Mouse (Mus musculus) embryonic facial prominence, embryonic 11.5 days (tissue): ENCODE data around the gene Pou3f1. TPM values are rescaled to one million over a fixed set of nuclear protein-coding genes. Genes with fewer than 3 reads are reported as not detected.
A peak's percentile ranks its signal among the peaks of the same experiment; 100 is the strongest.

ENCODE experiments used
- ATAC-seq: fragments of 200-750 bp; cut with Nextera tagmentation; replicated peaks from 2 replicates; pipeline ENCODE4 v1.8.0; 2017; ENCODE audit warnings: low read depth; ENCODE audit not compliant: insufficient number of reproducible peaks, low FRiP score, low TSS enrichment
- DNase-seq: peaks from one replicate; pipeline ENCODE4 v3.0.0-alpha.2; 2015; ENCODE audit warnings: low spot score
- H3K27ac ChIP-seq: fragments of 300-500 bp; sonication (generic); replicated peaks from 2 replicates; pipeline ENCODE4 v1.5.1; 2014; ENCODE audit warnings: mild to moderate bottlenecking, low read depth, low read length, control low read depth
- H3K27me3 ChIP-seq: fragments of 300-500 bp; sonication (generic); 2 replicates; pipeline ENCODE4 v1.6.1; 2014; ENCODE audit warnings: mild to moderate bottlenecking, low read length, moderate library complexity, mixed read lengths; ENCODE audit not compliant: control insufficient read depth, insufficient read depth
- H3K36me3 ChIP-seq: fragments of 300-500 bp; sonication (generic); replicated peaks from 2 replicates; pipeline ENCODE4 v1.6.1; 2014; ENCODE audit warnings: low read depth, mild to moderate bottlenecking, low read length, moderate library complexity, mixed read lengths; ENCODE audit not compliant: control insufficient read depth, insufficient read depth
- H3K4me1 ChIP-seq: fragments of 300-500 bp; sonication (generic); 2 replicates; pipeline ENCODE4 v1.6.1; 2014; ENCODE audit warnings: low read length, mixed read lengths; ENCODE audit not compliant: control insufficient read depth, insufficient read depth
- H3K4me2 ChIP-seq: fragments of 300-500 bp; sonication (generic); 2 replicates; pipeline ENCODE4 v1.6.1; 2014; ENCODE audit warnings: low read depth, mild to moderate bottlenecking, control low read depth, low read length, moderate library complexity
- H3K4me3 ChIP-seq: fragments of 300-500 bp; sonication (generic); 2 replicates; pipeline ENCODE4 v1.5.1; 2014; ENCODE audit warnings: low read depth, low read length, control low read depth
- H3K9ac ChIP-seq: fragments of 300-500 bp; sonication (generic); replicated peaks from 2 replicates; pipeline ENCODE4 v1.6.1; 2014; ENCODE audit warnings: mild to moderate bottlenecking, control low read depth, low read length
- H3K9me3 ChIP-seq: fragments of 300-500 bp; sonication (generic); replicated peaks from 2 replicates; pipeline ENCODE4 v1.6.1; 2016; ENCODE audit warnings: mild to moderate bottlenecking, low read length, inconsistent platforms, mixed read lengths; ENCODE audit not compliant: control insufficient read depth
- WGBS: fragments of 180-500 bp; shearing (Covaris S2); extraction: QIAGEN DNeasy Blood & Tissue Kit; methylation state at CpG from one replicate; pipeline ENCODE4 v1.1.7; 2014; 5-methylcytosine and 5-hydroxymethylcytosine counted together
- polyA plus RNA-seq: library from polyadenylated mRNA; unstranded; fragments of >200 nt; fragmentation: Nextera tagmentation; extraction: Ambion mirVana; gene quantifications from 2 replicates; pipeline ENCODE4 v1.2.1, GENCODE M21; 2014

Pou3f1 gene
- polyA plus RNA-seq, 1 experiment from 2014 or later: 3.4 TPM

DNA sequence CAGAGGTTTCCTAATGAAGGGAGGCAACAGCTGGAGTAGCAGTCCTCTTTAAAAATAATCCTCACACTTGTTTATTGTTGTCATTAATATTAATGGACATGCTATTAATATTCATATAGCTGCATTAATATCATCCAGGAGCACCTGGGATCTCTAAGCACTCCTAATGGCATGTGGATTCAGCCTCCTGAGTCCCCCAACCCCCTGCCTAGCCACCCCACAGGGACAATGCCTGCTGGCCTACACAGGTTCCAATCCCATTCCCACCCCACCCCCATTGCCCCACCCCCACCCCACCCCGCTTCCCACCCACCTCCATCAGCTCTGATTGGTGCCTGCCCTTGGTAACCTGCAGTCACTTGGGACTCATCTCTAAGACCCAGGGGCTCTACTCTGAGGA, 40.0 kb upstream of the Pou3f1 start:
- no peak for ATAC-seq
- Histone ChIP-seq H3K27ac (no peak overlapping the region), H3K4me1 (no peaks in the 10 kb centered on the region), H3K4me2 (no peak overlapping the region), H3K27me3 (no peaks in the 10 kb centered on the region), H3K36me3 (no peaks in the 10 kb centered on the region), H3K9ac (no peak overlapping the region), H3K9me3 (no peaks in the 10 kb centered on the region), H3K4me3 (no peak overlapping the region)
- WGBS: 38% methylated on average over 1 of the region's 1 CpGs
- DNase-seq: no peak

GRCm38 (mm10) chr4:124618599-124618998, 38.0 kb upstream of the Pou3f1 start:
- Histone ChIP-seq H3K27me3 (no peaks in the 10 kb centered on the region), H3K4me3 (no peak overlapping the region), H3K36me3 (no peaks in the 10 kb centered on the region), H3K4me1 (no peaks in the 10 kb centered on the region), H3K4me2 (no peak overlapping the region), H3K27ac (no peak overlapping the region), H3K9me3 (no peaks in the 10 kb centered on the region), H3K9ac (peak overlapping the region; percentile 34)
- 6% methylated on average over 16 of the region's 16 CpGs for WGBS
- ATAC-seq (no peak), DNase-seq (no peak)

DNA sequence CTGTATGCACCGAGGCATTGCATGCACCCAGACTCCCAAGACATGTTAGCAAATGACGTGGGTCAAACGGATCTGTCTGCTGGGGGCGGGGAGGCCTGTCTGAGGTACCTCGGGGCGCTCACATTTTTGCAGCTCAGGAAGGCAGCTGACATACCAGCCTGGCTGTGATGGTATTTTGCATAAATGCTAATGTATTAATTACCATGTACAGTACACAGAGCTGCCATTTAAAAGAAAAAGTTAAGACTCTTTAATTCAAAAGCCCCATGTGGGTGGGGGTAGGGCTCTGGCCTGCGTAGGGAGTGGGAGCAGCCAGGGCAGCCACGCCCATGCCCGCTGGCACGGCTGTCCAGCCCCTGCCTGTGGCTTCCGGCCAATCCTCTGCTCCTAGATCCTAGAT, 35.2 kb upstream of the Pou3f1 start:
- no peak overlapping the region for H3K4me2 ChIP-seq
- H3K27ac ChIP-seq: no peak overlapping the region
- no peaks in the 10 kb centered on the region for H3K9me3 ChIP-seq
- WGBS: 68% methylated on average over 11 of the region's 11 CpGs
- no peaks in the 10 kb centered on the region for H3K36me3 ChIP-seq
- no peak overlapping the region for H3K9ac ChIP-seq
- no peak for ATAC-seq
- no peaks in the 10 kb centered on the region for H3K27me3 ChIP-seq
- H3K4me3 ChIP-seq: no peak overlapping the region
- H3K4me1 ChIP-seq: no peaks in the 10 kb centered on the region
- DNase-seq: no peak

GRCm38 (mm10) chr4:124622566-124622965, 34.0 kb upstream of the Pou3f1 start:
- Histone ChIP-seq H3K4me3 (no peak overlapping the region), H3K27ac (no peak overlapping the region)

DNA sequence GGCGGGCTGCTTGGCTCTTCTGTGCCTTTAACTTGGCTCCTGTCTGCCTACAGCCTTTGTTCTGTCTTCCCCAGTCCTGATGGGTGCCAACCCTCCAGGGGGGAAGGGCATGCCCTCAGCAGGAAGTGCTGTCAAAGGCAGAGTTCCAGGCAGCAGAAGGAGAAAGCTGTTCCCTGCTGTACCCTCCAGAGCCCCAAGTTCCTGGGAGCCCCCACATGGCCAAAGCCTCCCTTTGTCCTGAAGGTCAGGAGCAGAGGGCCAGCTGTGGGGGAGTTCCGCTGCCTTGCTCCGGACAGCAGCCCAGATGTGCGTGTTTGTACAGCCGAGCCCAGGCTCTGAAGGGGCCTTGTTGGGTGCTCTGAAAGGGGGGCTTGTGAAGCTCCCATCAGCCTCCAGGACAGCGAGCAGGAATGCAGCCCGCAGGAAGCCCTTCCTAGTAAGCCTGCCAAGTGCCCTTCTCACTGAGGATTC, 32.5 kb upstream of the Pou3f1 start:
- Histone ChIP-seq H3K9ac (no peak overlapping the region), H3K9me3 (no peaks in the 10 kb centered on the region), H3K4me3 (no peak overlapping the region), H3K4me2 (no peak overlapping the region), H3K27me3 (no peaks in the 10 kb centered on the region), H3K27ac (no peak overlapping the region), H3K36me3 (no peaks in the 10 kb centered on the region), H3K4me1 (no peaks in the 10 kb centered on the region)
- WGBS: 22% methylated on average over 7 of the region's 7 CpGs
- ATAC-seq: no peak
- no peak for DNase-seq

More at GRCm38 (mm10) chr4:124622566-124622965, 34.0 kb upstream of the Pou3f1 start:
- no peak for DNase-seq
- H3K9ac ChIP-seq: no peak overlapping the region
- H3K4me2 ChIP-seq: no peak overlapping the region
- no peaks in the 10 kb centered on the region for H3K36me3 ChIP-seq
- WGBS: 86% methylated on average over 5 of the region's 5 CpGs
- H3K27me3 ChIP-seq: no peaks in the 10 kb centered on the region
- H3K4me1 ChIP-seq: no peaks in the 10 kb centered on the region
- no peak for ATAC-seq
- no peaks in the 10 kb centered on the region for H3K9me3 ChIP-seq

DNA sequence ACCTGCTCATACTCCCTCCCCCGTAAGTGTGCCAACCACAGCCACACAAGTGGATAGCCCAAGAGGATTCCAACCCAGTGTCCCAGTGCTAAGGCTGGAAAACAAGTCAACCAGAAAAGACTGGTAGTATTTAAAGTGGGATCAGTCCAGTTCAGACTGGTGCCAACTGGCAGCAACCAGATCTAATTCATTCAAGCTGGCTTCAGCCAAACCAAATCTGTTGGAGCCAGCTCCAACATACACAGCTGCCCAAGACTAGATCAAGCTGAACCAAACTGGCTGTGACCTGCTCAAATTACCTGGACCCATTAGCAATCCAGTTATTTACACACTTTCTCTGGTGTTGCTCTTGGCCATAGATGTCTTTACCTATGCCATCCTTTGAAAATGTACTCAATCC, 29.8 kb upstream of the Pou3f1 start:
- 88% methylated on average over 1 of the region's 1 CpGs for WGBS
- Histone ChIP-seq H3K9me3 (no peaks in the 10 kb centered on the region), H3K9ac (no peak overlapping the region), H3K4me3 (no peak overlapping the region), H3K36me3 (no peaks in the 10 kb centered on the region), H3K4me2 (no peak overlapping the region), H3K4me1 (no peaks in the 10 kb centered on the region), H3K27me3 (no peaks in the 10 kb centered on the region), H3K27ac (no peak overlapping the region)
- ATAC-seq (no peak), DNase-seq (no peak)

DNA sequence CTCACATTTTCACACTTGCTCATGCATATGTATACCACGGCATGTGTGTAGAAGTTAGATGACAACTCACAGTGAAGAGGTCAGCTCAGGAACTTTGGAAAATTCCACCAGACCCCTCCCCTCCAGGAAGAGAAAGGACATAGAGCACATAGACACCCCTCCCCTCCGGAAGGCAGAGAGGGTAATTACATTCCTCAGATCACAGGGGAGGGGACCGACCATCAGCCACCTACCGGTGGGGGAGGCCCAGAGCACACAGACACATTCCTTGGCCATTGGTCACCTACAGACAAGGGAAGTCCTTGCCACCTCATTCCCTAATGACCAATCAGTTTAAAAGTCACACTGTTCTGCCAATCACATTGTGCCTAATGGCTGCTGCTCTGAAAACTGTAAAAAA, 25.2 kb upstream of the Pou3f1 start:
- Histone ChIP-seq H3K4me1 (no peaks in the 10 kb centered on the region), H3K27me3 (no peaks in the 10 kb centered on the region), H3K9me3 (no peaks in the 10 kb centered on the region), H3K4me2 (no peak overlapping the region), H3K9ac (no peak overlapping the region), H3K27ac (no peak overlapping the region), H3K36me3 (no peaks in the 10 kb centered on the region), H3K4me3 (no peak overlapping the region)
- WGBS: 59% methylated on average over 4 of the region's 4 CpGs
- ATAC-seq (no peak), DNase-seq (no peak)

DNA sequence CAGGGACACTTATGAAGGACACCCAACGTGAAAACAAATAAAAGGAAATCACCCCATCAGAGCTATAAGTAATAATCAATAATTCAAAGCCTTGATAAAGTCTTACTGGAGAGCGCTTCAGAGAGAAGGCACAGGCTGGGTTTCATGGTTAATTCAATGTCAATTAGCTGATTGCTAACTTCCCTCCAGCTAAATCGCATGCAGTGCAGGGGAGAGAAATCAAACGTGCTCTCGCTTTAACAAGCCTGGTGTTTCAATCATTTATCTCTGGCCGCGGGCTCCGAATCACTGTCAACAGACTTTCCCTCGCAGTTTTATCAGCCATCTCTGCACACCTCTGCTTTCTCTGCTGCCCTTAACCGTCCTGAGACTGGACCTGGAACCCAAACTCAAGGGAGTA, 23.8 kb upstream of the Pou3f1 start:
- no peaks in the 10 kb centered on the region for H3K27me3 ChIP-seq
- ATAC-seq (no peak), DNase-seq (no peak)
- no peak overlapping the region for H3K9ac ChIP-seq
- H3K27ac ChIP-seq: no peak overlapping the region
- H3K4me1 ChIP-seq: no peaks in the 10 kb centered on the region
- no peak overlapping the region for H3K4me2 ChIP-seq
- H3K36me3 ChIP-seq: no peaks in the 10 kb centered on the region
- H3K9me3 ChIP-seq: no peaks in the 10 kb centered on the region
- WGBS: 69% methylated on average over 10 of the region's 10 CpGs
- no peak overlapping the region for H3K4me3 ChIP-seq
